Comparison of ENCODE assay signal across 22 mouse cellular contexts in the genomic region with DNA sequence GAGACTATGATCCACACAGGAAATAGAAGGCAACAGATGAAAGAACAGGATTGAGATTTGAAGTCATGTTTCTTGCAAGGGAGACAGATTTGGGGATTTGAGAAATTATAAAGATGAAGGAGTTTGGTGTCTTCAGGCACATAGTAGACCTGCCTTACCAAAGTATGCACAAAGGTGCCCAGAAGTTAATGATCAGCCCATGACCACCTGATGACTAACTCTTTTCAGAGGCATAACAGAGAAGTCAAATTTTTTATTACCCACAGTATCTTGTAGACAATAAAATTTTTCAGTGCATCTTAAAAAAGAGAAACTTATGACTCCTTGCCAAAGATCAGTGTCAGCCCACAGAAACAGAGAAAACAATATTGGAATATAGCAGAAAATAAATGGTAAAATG.
"Had no signal": no experiment of that assay in that cellular context is flagged by ENCODE, and none has a peak within 500 bp of the region (broad histone marks: within the 10 kb centered on the region; RNA-seq: fewer than 3 reads in every experiment).

No protein-coding gene starts in this region.

- H3K9me3 ChIP-seq: lung, embryonic 15.5 days; megakaryocyte, embryonic 14.5 days; neural tube, embryonic 13.5 days; neural tube, embryonic 15.5 days had no signal

- H3K4me1 ChIP-seq: lung, embryonic 15.5 days; neural tube, embryonic 13.5 days; neural tube, embryonic 15.5 days had no signal

- ATAC-seq: liver, postnatal 0 days; lung, postnatal 0 days; midbrain, embryonic 16.5 days had no signal

- H3K27me3 ChIP-seq: lung, embryonic 15.5 days; megakaryocyte, embryonic 14.5 days; neural tube, embryonic 13.5 days; neural tube, embryonic 15.5 days had no signal

- H3K4me3 ChIP-seq: lung, embryonic 15.5 days; megakaryocyte, embryonic 14.5 days; myocyte; neural tube, embryonic 13.5 days; neural tube, embryonic 15.5 days had no signal

- DNase-seq: liver, postnatal 0 days; lung, adult 2 months; lung, postnatal 14 days; lung, postnatal 36 days; midbrain, embryonic 14.5 days; retina, postnatal 1 day; right cerebral cortex, adult 18-20 months; right cerebral cortex, postnatal 25 days; right cerebral cortex, postnatal 4 days; spleen, adult 18-20 months; thymus, adult 18-20 months; thymus, postnatal 14 days; thymus, postnatal 36 days had no signal

- H3K9ac ChIP-seq: liver, postnatal 0 days; lung, embryonic 15.5 days; neural tube, embryonic 13.5 days; neural tube, embryonic 15.5 days had no signal

- H3K36me3 ChIP-seq: lung, embryonic 15.5 days; neural tube, embryonic 13.5 days; neural tube, embryonic 15.5 days had no signal

- H3K4me2 ChIP-seq: lung, embryonic 15.5 days; midbrain, embryonic 11.5 days; neural tube, embryonic 13.5 days; neural tube, embryonic 15.5 days had no signal

- H3K27ac ChIP-seq: lung, embryonic 15.5 days; macrophage; neural tube, embryonic 13.5 days; neural tube, embryonic 15.5 days had no signal
